Mouse (Mus musculus) lung, postnatal 0 days (tissue): ENCODE results near the gene Gm10799. TPM values are rescaled to one million over a fixed set of nuclear protein-coding genes. Genes with fewer than 3 reads are reported as not detected.
A peak's percentile ranks its signal among the peaks of the same experiment; 100 is the strongest.

Experiments used
- ATAC-seq: fragments of 200-750 bp; cut with Nextera tagmentation; 2 replicates; pipeline ENCODE4 v1.8.0; 2017; ENCODE audit warnings: moderate library complexity
- DNase-seq: peaks from one replicate; pipeline ENCODE4 v3.0.0-alpha.2; 2016; ENCODE audit warnings: low spot score
- H3K27ac ChIP-seq: fragments of 300-500 bp; sonication (generic); 2 replicates; pipeline ENCODE4 v1.5.1; 2014; ENCODE audit warnings: antibody characterized with exemption, mild to moderate bottlenecking, low read length, mixed read lengths
- H3K27me3 ChIP-seq: fragments of 300-500 bp; sonication (generic); replicated peaks from 2 replicates; pipeline ENCODE4 v1.6.1; 2014; ENCODE audit warnings: low read length, mixed read lengths; ENCODE audit not compliant: insufficient read depth
- H3K36me3 ChIP-seq: fragments of 300-500 bp; sonication (generic); 2 replicates; pipeline ENCODE4 v1.6.1; 2014; ENCODE audit warnings: low read length, mixed read lengths; ENCODE audit not compliant: insufficient read depth
- H3K4me1 ChIP-seq: fragments of 300-500 bp; sonication (generic); 2 replicates; pipeline ENCODE4 v1.6.1; 2014; ENCODE audit warnings: antibody characterized with exemption, low read depth, low read length, mixed read lengths; ENCODE audit not compliant: insufficient read depth
- H3K4me2 ChIP-seq: fragments of 300-500 bp; sonication (generic); replicated peaks from 2 replicates; pipeline ENCODE4 v1.6.1; 2014; ENCODE audit warnings: low read depth, mild to moderate bottlenecking, low read length, moderate library complexity, mixed read lengths
- H3K4me3 ChIP-seq: fragments of 300-500 bp; sonication (generic); 2 replicates; pipeline ENCODE4 v1.5.1; 2014; ENCODE audit warnings: low read depth, low read length
- H3K9ac ChIP-seq: fragments of 300-500 bp; sonication (generic); replicated peaks from 2 replicates; pipeline ENCODE4 v1.6.1; 2014; ENCODE audit warnings: low read depth, mild to moderate bottlenecking
- H3K9me3 ChIP-seq: fragments of 300-500 bp; sonication (generic); 2 replicates; pipeline ENCODE4 v1.6.1; 2016; ENCODE audit warnings: low read length, mixed read lengths
- CTCF ChIP-seq: IDR thresholded peaks from 2 replicates; pipeline ENCODE4 v1.5.1; 2016; ENCODE audit warnings: antibody characterized with exemption, mild to moderate bottlenecking
- EP300 ChIP-seq: IDR thresholded peaks from 2 replicates; pipeline ENCODE4 v1.6.1; 2016; ENCODE audit warnings: antibody characterized with exemption, mild to moderate bottlenecking, control low read depth
- whole genome bisulfite sequencing: fragments of 180-500 bp; shearing (Covaris S2); extraction: QIAGEN DNeasy Blood & Tissue Kit; methylation state at CpG from one replicate; pipeline ENCODE4 v1.1.7; 2014; 5-methylcytosine and 5-hydroxymethylcytosine counted together
- polyA plus RNA-seq: library from polyadenylated mRNA; unstranded; fragments of >200 nt; fragmentation: Nextera tagmentation; extraction: Ambion mirVana; gene quantifications from 2 replicates; pipeline ENCODE4 v1.2.1, GENCODE M21; 2015

Gene Gm10799
- polyA plus RNA-seq, 1 experiment from 2014 or later: not detected

DNA sequence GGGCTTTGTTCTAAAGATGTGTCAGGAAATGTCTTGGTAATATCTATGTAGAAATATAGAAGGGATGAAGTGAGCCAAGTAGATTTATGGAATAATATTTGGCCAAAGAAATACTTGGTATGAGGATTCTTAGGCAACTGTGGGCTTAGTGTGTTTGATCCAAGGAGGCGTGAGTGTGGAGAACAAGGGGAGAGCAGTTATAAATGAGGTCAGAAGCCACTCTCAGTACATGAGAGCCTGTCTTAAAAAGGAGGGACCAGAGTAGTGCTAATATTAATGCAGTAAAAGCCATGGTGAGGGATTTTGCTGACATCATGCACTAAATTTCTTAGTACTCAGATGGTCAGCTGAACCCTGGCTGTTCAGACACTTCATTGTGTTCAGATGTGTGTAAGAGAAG lies 10.0 kb downstream of the Gm10799 start:
- Histone ChIP-seq H3K4me1 (no peaks in the 10 kb centered on the region), H3K36me3 (peaks cover 38% of the 10 kb centered on the region; the same call in 1 of the 2 replicates), H3K9me3 (no peaks in the 10 kb centered on the region), H3K27me3 (no peaks in the 10 kb centered on the region), H3K4me3 (no peak overlapping the region), H3K27ac (no peak overlapping the region), H3K9ac (no peak overlapping the region), H3K4me2 (no peak overlapping the region)
- 61% methylated on average over 1 of the region's 1 CpGs for WGBS
- ATAC-seq (peak; percentile 59), DNase-seq (peak; percentile 60)
- TF ChIP-seq EP300: no peak
- no peak for TF ChIP-seq CTCF

DNA sequence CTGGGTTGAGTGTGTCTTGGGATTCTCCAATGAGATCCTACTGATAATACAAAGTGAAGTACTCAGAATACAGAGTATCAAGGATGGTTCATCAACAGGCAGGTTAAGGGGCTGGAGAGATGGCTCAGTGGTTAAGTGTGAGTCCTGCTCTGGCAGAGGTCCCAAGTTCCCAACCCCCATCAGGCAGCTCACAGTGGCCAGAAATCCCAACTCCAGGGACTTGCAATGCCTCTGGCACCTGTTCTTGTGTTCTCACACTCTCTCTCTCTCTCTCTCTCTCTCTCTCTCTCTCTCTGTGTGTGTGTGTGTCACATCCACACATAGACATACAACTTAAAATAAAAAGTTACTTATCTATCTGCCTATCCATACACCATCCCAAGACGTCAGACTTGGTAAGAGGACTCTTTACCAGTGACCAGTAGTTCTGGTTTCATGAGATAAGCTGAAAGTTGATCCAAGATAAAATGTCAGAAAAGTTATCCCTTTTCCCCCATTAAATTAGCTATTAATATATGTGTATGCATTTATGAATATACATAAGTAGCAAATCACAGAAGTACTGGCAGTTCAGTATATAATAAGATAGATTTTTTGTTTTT lies 23.8 kb downstream of the Gm10799 start:
- H3K27ac ChIP-seq: no peak overlapping the region
- DNase-seq (no peak), ATAC-seq (peak; percentile 22; the same call in 1 of the 2 replicates)
- no peaks in the 10 kb centered on the region for H3K4me1 ChIP-seq
- TF ChIP-seq CTCF (no peak), EP300 (no peak)
- WGBS: 49% methylated on average over 1 of the region's 1 CpGs
- H3K9me3 ChIP-seq: no peaks in the 10 kb centered on the region
- no peak overlapping the region for H3K4me3 ChIP-seq
- H3K36me3 ChIP-seq: peaks cover 9% of the 10 kb centered on the region; the same call in 1 of the 2 replicates
- H3K4me2 ChIP-seq: no peak overlapping the region
- H3K9ac ChIP-seq: no peak overlapping the region
- no peaks in the 10 kb centered on the region for H3K27me3 ChIP-seq

DNA sequence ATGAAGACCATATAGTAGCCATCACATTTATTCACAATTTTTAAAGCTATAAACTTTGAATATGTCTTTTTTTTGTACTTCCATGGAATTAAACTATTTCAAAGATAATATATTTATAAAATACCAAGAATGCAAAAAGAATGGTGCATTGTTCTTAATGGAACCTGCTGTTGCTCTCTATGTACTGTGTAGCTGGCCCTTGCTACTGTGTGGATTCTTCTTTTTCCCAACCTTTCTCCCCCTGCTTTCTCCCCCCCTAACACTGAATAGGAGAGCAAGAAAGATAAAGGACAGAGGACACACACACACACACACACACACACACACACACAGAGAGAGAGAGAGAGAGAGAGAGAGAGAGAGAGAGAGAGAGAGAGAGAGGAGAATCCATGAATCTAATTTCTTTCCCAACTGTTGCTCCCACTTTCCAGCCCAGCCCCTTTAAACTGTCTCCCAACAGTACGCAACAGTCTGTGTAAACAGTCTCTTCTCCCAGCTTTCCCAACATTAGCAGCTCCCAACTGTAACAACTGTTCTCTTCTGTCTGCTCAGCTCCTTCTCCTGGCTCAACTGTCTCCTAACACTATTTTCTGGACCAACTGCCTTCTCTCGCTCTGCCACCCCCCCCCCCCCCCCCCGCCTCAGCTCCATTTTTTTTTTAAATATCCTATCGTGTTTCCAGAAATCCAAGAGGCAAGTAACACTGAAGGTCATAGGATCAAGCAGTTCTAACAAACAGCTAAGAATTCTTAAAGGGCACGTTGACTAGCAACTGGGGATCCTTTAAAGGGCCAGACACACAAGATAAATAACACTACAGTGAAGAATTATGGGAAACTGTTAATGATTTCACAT lies 24.5 kb downstream of the Gm10799 start:
- peaks cover 9% of the 10 kb centered on the region; the same call in 1 of the 2 replicates for H3K36me3 ChIP-seq
- 35% methylated on average over 5 of the region's 5 CpGs for WGBS
- no peaks in the 10 kb centered on the region for H3K4me1 ChIP-seq
- no peak overlapping the region for H3K4me3 ChIP-seq
- no peaks in the 10 kb centered on the region for H3K27me3 ChIP-seq
- no peak overlapping the region for H3K4me2 ChIP-seq
- ATAC-seq (peak; percentile 97), DNase-seq (peak; percentile 94)
- no peaks in the 10 kb centered on the region for H3K9me3 ChIP-seq
- H3K27ac ChIP-seq: no peak overlapping the region
- H3K9ac ChIP-seq: no peak overlapping the region
- no peak for TF ChIP-seq CTCF
- no peak for TF ChIP-seq EP300

DNA sequence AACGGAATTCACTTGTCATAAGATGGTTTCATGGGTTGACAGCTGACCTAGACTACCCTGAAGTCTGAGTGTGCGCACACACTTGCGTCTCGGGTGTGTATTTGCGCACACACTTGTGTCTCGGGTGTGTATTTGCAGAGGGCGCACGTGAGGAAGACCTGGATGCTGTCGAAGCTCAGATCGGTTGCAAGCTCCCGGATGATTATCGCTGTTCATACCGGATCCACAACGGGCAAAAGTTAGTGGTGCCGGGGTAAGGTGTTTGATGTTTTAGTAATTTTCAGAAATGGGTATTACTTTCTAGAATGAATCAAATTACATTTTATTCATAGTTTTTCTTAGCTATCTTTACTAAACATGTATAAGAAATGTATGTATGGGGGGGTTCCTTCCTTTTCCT lies 25.6 kb downstream of the Gm10799 start:
- 79% methylated on average over 15 of the region's 15 CpGs for WGBS
- TF ChIP-seq CTCF (no peak), EP300 (no peak)
- Histone ChIP-seq H3K4me1 (no peaks in the 10 kb centered on the region), H3K9ac (no peak overlapping the region), H3K9me3 (no peaks in the 10 kb centered on the region), H3K27ac (no peak overlapping the region), H3K4me3 (no peak overlapping the region), H3K27me3 (no peaks in the 10 kb centered on the region), H3K4me2 (no peak overlapping the region), H3K36me3 (peaks cover 5% of the 10 kb centered on the region; the same call in 1 of the 2 replicates)
- ATAC-seq: no peak
- DNase-seq: no peak

DNA sequence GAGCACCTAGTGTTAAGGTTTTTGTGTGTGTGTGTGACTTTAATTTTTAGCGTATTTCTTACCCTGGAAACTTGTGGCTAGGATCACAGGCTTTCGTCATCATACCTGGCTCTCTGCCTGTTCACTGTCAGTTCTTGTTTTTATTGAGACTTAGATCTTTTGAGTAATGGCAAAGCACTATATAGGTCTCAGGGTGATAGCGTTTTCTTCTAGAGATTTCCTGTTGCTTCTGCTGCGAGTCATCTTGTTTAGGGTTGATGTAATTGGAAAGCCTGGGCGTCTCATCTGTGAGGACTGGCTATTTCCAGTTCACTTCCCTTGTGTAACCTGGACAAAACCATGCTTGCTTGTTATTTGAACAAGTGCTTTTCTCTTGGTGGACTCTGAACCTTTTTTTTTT lies 26.7 kb downstream of the Gm10799 start:
- TF ChIP-seq CTCF (no peak), EP300 (no peak)
- Histone ChIP-seq H3K4me1 (no peaks in the 10 kb centered on the region), H3K9ac (no peak overlapping the region), H3K27me3 (no peaks in the 10 kb centered on the region), H3K9me3 (no peaks in the 10 kb centered on the region), H3K27ac (no peak overlapping the region), H3K4me2 (no peak overlapping the region), H3K4me3 (no peak overlapping the region), H3K36me3 (peaks cover 5% of the 10 kb centered on the region; the same call in 1 of the 2 replicates)
- DNase-seq (peak; percentile 65), ATAC-seq (no peak)
- 51% methylated on average over 5 of the region's 5 CpGs for WGBS

DNA sequence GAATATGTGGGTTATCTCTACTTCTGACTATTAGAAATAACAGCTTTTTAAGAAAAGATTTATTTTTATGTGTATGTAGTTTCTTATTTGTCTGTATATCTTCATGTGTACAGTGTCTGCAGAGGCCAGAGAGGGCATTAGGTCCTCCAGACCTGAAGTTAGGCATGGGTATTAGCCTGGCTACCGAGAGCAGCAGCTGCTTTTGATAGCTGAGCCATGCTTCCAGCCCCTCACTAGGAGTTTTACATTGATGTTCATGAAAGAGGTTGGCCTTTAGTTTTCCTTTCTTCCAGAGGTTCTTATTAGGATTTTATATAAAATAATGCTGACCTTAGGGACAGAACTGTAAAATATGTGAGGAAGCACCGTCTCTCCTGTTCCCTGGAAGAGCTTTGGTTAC lies 30.1 kb downstream of the Gm10799 start:
- Histone ChIP-seq H3K4me3 (no peak overlapping the region), H3K9ac (no peak overlapping the region), H3K27ac (no peak overlapping the region), H3K9me3 (no peaks in the 10 kb centered on the region), H3K4me2 (no peak overlapping the region), H3K4me1 (no peaks in the 10 kb centered on the region), H3K36me3 (peaks cover 4% of the 10 kb centered on the region; the same call in 1 of the 2 replicates), H3K27me3 (no peaks in the 10 kb centered on the region)
- 83% methylated on average over 2 of the region's 2 CpGs for whole genome bisulfite sequencing
- ATAC-seq (no peak), DNase-seq (no peak)
- TF ChIP-seq EP300 (no peak), CTCF (no peak)
